Mouse (Mus musculus): ENCODE data around the gene Thoc2.

DNA sequence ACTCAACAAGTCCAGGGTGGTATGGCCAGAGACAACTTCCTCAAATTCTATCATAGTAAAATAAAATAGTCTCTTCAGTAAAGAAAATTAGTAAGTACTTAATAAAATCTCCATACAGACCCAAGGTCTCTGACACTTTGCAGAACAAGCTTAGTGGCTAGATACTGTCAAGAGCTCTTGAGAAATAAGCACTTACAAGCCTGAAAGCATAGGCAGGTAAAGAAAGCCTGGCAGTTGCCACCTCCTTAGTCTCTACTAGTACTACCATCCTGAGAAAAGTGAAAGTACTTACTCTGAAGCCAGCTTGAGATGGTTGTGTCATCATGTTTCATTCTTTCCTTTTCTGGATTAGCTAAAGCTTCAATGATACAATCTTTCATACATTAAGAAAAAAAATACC is 82.7 kb downstream of the Thoc2 start:
- TF ChIP-seq POLR2A (IDR thresholded peaks at IDR 0.05; ENCODE audit: control insufficient read depth in 1 of 2, insufficient read depth in 1 of 2, low read depth in 1 of 2, low read length in 2 of 2, poor library complexity in 1 of 2) (no peak), CTCF (IDR thresholded peaks at IDR 0.05 in 2 of 3, conservative IDR thresholded peaks at IDR 0.05 in 1 of 3; ENCODE audit: control insufficient read depth in 1 of 3, insufficient read depth in 1 of 3, low read depth in 2 of 3, low read length in 3 of 3, poor library complexity in 1 of 3, severe bottlenecking in 1 of 3) (no peak), POLR2AphosphoS2 (IDR thresholded peaks at IDR 0.05; ENCODE audit: low read length) (no peak), KAT2A (conservative IDR thresholded peaks at IDR 0.05; ENCODE audit: low read depth, low read length) (no peak), ZNF384 (IDR thresholded peaks at IDR 0.05; ENCODE audit: low read depth, low read length) (no peak)

Measured in MEL (cell line).